Mouse (Mus musculus) thymus, postnatal 14 days (tissue): Measurements from ENCODE around the gene Plin3.

Experiments used
- DNase-seq: peaks from one replicate; pipeline ENCODE4 v3.0.0; 2021

The Plin3 gene

DNA sequence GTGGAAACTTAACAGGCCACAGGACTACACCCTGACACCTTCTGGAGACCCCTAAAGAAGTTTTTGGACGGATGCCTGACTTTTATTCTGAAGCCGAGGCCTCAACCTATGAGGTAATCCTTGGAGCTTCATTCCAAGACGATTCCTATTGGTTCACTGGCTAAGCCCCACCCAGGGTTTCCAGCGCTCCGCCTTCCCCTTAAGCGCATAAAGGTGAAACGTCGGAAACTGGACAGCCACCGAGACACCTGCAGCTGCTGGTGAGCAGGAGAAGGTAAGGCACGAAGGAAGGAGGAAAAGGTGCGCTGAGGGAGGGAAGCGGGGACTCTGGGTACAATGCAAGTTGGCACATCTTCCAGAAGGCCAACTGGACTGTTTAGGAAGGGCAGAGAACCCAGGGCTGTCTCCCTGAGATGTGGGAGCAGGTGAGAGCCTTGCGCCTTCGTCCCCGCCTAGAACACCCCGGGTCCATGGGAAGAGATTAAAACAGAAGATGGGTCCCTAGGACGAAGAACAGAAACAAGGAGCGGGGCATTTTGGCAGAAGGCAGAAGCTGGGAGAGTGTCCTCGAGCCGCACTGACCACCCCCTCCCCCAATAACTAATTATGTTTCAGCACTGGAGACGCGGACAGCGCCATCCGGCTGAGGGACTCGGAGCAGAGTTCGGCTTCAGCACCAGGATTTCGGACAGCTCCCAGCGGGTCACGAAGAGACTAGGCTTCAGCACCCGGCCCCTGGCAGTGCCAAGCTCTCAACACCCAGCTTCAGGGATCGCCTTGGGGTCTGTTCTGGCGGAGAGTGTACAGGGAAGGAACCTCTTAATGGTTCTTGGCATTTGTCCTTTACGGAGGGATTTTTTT, 50.9 kb downstream of the Plin3 start:
- peak; percentile 93 for DNase-seq

DNA sequence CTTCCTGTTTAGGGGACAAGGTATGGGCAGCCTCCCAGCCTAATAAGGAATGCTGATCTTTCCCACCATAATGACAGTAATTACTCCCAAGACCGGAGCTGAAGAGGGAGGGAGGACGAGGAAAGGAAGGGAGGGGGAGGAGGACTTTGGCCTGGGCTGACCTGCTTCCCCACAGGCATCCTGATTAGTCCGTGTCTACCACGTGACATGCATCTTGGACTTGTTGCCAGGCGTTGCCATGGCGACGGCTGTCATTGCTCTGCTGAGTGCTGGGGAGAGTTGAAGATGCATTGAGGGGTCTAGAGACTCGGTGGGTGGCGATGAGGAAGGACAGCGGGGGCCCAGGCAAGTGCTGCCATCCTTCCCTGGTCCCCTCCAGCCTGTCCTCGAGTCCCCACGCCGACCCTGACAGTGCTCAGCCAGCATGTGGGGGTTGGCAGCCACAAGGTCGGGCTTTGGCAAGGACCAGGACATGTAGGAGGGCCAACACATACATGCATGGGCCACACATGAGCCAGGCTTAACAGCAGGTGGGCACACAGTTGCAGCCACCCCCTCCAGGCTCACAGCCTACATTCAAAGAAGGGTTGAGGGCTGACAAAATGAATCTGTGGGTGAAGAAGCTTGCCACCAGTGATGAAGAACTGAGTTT, 58.7 kb downstream of the Plin3 start:
- DNase-seq: no peak

DNA sequence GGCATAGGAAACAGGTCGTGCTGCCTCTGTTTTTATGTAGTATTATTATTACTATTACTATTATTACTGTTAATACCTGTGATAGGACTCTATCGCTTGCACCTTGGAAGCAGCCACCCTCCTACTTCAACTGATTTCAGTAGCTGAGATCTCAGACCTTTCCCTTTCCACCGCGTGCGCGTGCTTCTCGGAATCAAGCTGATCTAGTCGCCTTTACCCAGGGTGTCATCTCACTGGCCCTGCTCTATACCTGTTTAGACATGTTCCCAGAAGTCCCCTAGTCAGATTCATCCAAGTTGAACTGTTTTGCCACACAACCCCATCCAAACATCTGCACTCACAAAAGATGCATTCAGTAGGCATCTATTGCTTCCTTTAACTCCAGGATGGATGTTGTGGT, 59.3 kb downstream of the Plin3 start:
- DNase-seq: no peak

DNA sequence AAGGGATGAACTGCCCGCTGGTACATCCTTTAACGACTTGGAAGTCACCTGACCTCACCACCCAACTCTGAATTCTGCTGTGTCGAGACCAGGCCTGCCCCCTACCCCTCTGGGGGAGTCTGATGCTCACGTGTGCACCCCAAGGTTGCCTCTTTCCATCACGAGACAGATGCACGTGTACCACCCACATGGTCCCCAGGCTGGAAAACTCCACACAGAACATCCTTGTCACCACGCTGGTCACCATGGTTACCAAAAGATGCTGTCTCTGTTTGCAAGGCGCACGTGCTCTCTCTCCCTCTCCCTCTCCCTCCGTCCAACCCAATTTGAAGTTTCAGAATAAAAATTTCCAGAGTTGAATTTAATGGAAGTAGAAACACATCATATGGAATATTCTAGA, 62.7 kb downstream of the Plin3 start:
- DNase-seq: no peak
